Mouse (Mus musculus) cortical plate, adult 2 months (tissue): ENCODE results near the gene Heatr4.
"Not testable (repeated sequence)": the region's sequence is repeated elsewhere in the genome, so short reads cannot be mapped to it uniquely, and the experiment has no call there.

Experiments used
- CTCF ChIP-seq: fragments of 200-500 bp; IDR thresholded peaks from 2 replicates; pipeline ENCODE4 v1.5.1; 2011; ENCODE audit warnings: mild to moderate bottlenecking, control low read depth, low read length; ENCODE audit not compliant: insufficient read depth; ENCODE audit errors: extremely low read depth
- POLR2A ChIP-seq: fragments of 200-500 bp; IDR thresholded peaks from 2 replicates; pipeline ENCODE4 v1.6.1; 2011; ENCODE audit warnings: mild to moderate bottlenecking, low read length, control low read depth; ENCODE audit not compliant: insufficient read depth; ENCODE audit errors: extremely low read depth

DNA sequence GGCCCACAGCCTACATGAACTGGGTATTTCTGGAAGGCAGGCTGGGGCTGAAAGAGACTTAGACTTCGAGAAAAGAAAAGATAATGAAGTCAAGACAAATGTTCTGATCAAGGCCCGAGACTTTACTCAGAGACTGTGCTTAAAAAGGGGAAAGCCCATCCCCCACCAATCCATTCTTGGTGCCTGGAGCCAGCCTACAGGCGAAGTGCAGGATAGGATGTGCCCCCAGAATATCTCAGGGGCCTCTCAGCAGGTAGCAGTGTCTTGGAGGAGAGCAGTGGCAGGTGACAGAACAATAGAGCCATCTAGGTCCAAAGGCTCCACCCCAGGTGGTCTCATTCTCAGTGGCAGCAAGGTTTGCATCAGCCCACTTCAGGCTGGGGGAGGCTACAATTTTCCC, 43.7 kb upstream of the Heatr4 start:
- not testable (repeated sequence) for TF ChIP-seq CTCF, POLR2A
